Mouse (Mus musculus) adrenal gland, postnatal 25 days (tissue): ENCODE data around the gene Olfr95. TPM values are rescaled to one million over a fixed set of nuclear protein-coding genes. Genes with fewer than 3 reads are reported as not detected.

Experiments used
- total RNA-seq: library from RNA; stranded (reverse); gene quantifications from 2 replicates; pipeline ENCODE4 v1.2.3, GENCODE M21; 2021

The Olfr95 gene
- total RNA-seq, 1 experiment from 2014 or later = not detected

Other genes with a start within 250 kb of the Olfr95 start
- gene 2410137M14Rik, start 231.9 kb downstream of the Olfr95 start, total RNA-seq = not detected in 2 replicates
- gene H2-M5, start 223.6 kb downstream of the Olfr95 start, total RNA-seq = not detected in 2 replicates
- 2.5 and 3.8 TPM in 2 replicates for gene Zfp57, start 212.0 kb downstream of the Olfr95 start, total RNA-seq
- not detected in 2 replicates for gene Mog, start 189.7 kb downstream of the Olfr95 start, total RNA-seq
- gene Gabbr1, start 167.2 kb downstream of the Olfr95 start, total RNA-seq = 39.6 and 46.0 TPM in 2 replicates
- gene Olfr90, start 124.6 kb downstream of the Olfr95 start, total RNA-seq = not detected in 2 replicates
- not detected in 2 replicates for gene Olfr91, start 114.8 kb downstream of the Olfr95 start, total RNA-seq
- not detected in 2 replicates for gene Olfr92, start 93.0 kb downstream of the Olfr95 start, total RNA-seq
- not detected in 2 replicates for gene Olfr93, start 51.6 kb downstream of the Olfr95 start, total RNA-seq
- gene Ubd, start 19.2 kb downstream of the Olfr95 start, total RNA-seq = not detected in 2 replicates
- gene Olfr94, start 12.1 kb downstream of the Olfr95 start, total RNA-seq = not detected in 2 replicates
- not detected in 2 replicates for gene Olfr96, start 7.0 kb upstream of the Olfr95 start, total RNA-seq
- not detected in 2 replicates for gene Olfr97, start 24.2 kb upstream of the Olfr95 start, total RNA-seq
- gene Olfr98, start 50.6 kb upstream of the Olfr95 start, total RNA-seq = not detected in 2 replicates
- 2.6 and 5.4 TPM in 2 replicates for gene H2-M3, start 57.1 kb upstream of the Olfr95 start, total RNA-seq
- not detected in 2 replicates for gene Olfr99, start 70.3 kb upstream of the Olfr95 start, total RNA-seq
- not detected in 2 replicates for gene Olfr101, start 91.2 kb upstream of the Olfr95 start, total RNA-seq
- not detected in 2 replicates for gene Olfr102, start 103.9 kb upstream of the Olfr95 start, total RNA-seq
- not detected in 2 replicates for gene Olfr103, start 126.6 kb upstream of the Olfr95 start, total RNA-seq
- gene Olfr104-ps, start 146.5 kb upstream of the Olfr95 start, total RNA-seq = not detected in 2 replicates
- gene Olfr105-ps, start 165.9 kb upstream of the Olfr95 start, total RNA-seq = not detected in 2 replicates
- gene Olfr106-ps, start 177.3 kb upstream of the Olfr95 start, total RNA-seq = not detected in 2 replicates
- not detected in 2 replicates for gene Olfr107, start 186.1 kb upstream of the Olfr95 start, total RNA-seq
- gene Olfr108, start 232.4 kb upstream of the Olfr95 start, total RNA-seq = not detected in 2 replicates
- gene Olfr109, start 245.8 kb upstream of the Olfr95 start, total RNA-seq = not detected in 2 replicates